Mouse (Mus musculus) WW6 (cell line): ENCODE data around the gene Sh2d4b.

Experiments used
- DNase-seq: peaks from one replicate; pipeline ENCODE4 v3.0.0-alpha.2; 2013; ENCODE audit warnings: low read depth, low spot score

Gene Sh2d4b

DNA sequence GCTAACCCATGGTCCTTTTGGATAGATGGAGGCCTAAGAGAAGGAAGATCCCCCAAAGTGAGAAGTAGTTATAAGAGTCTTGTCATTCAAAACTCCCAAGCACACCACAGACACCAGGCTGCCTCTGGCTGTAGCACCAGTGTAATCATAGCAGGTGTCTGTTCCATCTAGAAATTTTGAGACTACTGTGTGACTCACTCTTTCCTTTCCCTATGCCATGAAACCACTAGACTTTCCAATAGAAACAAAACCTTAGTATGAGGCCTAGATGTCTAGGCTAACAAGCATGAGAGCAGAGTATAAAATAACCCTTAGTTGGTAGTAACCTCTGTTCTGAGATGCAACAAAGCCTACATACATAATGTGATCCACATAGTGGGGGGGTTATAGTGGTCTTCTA is 55.7 kb downstream of the Sh2d4b start:
- no peak for DNase-seq

GRCm38 (mm10) chr14:40830505-40830904 is 62.6 kb downstream of the Sh2d4b start:
- DNase-seq, result no peak

GRCm38 (mm10) chr14:40830094-40830493 is 63.0 kb downstream of the Sh2d4b start:
- DNase-seq, result no peak

DNA sequence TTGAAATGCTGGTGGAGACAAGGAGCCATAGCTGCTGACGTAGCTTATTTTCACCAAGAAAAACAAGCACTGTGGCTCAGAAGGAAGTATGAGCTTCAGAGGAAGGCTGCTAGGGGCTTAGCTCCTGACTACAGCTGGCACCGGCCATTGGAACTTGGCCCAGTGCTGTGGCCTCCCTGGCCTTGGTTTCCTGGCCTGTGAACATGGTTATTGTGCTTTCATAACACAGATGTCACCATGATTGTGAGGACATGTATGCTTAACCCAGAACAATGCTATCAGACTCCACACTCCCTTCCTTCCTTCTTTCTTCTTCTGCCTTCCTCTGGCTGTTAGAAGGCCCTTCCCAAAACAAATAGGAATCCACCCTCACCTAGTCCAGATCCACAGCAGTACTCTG is 75.0 kb downstream of the Sh2d4b start:
- DNase-seq, result no peak

- no peak for DNase-seq
Observed at GRCm38 (mm10) chr14:40816715-40817114, 76.4 kb downstream of the Sh2d4b start.

DNA sequence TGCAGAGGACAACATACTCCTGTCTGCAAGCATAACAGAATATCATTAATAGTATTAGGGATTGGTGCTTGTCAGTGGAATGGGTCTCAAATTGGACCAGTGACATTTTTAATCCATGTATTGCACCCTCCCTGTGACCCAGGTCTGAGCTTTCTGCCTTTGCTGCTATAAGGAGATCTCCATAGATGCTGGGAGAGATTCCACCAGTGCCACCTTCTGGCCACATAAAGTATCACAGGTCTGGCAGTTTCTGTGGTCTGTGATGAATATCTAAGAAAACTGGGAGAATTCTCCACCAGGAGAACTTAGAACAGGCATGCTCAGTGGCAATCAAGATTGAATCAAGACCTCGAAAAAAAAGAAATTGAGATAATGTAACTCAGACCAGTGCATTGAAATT is 101.5 kb downstream of the Sh2d4b start:
- DNase-seq, result peak; percentile 38

DNA sequence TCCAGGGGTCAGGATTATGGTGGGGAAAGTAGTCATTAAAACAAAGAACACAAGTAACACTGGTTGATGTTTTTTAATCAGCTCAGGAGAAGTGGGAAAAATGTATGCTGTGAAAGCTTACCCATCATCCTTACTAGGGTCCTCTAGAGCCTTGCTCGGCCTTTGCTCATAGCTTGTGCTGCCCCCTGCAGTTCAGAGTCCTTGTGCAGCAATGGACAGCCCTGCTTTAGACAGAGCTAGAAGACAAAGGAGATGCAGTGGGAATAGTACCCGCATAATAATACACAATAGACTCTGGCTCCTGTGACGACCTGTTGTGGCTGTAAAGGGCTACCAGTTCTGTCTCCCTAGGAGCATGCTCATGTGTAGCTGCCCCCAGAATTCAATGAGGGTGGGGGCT is 104.0 kb downstream of the Sh2d4b start:
- peak; percentile 33 for DNase-seq

DNA sequence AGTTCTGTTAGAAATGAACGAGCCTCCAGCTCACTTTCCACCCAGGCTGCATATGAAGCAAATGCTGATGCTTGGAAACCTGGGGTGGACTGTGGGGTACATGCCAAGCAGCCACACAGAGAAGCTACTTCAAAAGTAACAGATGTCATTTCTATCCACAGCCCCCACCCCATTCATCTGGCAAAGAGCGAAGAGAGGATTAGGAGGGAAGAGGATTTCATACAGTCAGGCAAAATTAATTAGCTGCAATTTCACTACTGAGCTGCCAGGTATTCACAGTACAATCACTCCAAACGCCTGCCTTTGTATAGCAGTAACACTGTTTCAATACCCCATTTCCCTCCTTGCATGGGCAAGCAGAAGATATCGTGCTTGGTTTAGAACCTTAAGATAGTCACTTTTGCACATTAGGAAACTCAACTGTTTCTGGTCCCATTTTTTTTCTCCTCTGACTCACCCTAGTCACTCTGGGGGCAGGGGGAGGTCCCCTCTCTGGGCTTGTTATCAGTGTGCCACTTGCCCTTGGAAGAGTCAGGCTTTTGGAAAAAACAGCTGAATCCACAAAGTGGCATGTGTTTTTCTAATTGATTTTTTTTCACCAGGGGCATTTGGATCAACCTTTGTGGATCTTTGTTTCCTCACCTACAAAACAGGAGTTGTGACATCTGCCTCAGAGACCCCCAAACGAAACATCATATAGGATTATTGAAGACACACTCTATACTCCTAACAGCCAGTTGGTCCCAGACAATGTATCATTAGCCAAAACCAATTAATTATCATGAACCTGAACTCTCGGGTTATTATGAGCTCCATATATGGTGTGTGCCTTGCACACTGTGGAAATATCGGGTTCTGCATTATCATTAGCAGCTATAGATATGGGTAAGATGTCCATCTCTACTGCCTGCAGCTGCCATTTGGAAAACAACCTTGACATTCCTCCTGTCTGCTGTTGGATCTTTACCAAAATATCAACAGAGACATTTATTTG is 123.7 kb downstream of the Sh2d4b start:
- DNase-seq, result no peak
